Mouse (Mus musculus): ENCODE data around the gene Atf1. TPM values are rescaled to one million over a fixed set of nuclear protein-coding genes. Genes with fewer than 3 reads are reported as not detected.

Atf1 gene
- total RNA-seq, 2 experiments from 2014 or later: 49.6 to 56.3 TPM

DNA sequence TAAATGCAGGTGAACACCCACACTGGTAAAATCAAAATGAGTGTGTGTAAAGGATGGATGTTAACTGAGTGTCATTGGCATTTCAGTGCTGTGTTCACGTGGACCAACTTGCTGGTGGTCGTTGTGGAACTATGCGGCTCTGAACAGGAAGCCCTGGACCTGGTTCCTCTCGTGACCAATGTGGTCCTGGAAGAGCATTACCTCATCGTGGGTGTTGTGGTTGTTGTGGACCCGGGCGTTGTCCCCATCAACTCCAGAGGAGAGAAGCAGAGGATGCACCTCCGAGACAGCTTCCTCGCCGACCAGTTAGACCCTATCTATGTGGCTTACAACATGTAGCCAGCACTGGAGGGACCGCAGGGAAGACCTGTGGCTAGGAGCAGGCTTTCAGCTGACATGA, 12.5 kb upstream of the Atf1 start:
- DNase-seq: no peak

DNA sequence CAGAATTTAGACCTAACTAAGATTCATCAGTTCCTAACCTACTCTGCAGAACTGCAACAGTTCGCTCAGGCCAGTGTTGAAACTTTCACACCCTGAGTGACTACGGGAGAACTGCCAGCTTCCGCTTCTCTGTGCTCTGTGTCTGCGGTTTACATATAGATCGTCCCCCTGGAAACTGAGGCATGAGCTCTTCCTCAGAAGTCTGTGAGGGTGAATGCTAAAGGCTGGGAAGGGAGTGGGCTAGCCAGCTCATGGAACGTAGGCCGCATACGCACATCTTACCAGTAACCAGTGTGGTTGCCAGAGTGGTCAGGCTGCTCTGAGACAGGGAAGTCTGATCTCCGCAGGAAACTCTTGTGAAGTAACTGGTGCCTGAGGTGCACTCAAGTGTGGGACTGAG, 11.4 kb upstream of the Atf1 start:
- DNase-seq: no peak

DNA sequence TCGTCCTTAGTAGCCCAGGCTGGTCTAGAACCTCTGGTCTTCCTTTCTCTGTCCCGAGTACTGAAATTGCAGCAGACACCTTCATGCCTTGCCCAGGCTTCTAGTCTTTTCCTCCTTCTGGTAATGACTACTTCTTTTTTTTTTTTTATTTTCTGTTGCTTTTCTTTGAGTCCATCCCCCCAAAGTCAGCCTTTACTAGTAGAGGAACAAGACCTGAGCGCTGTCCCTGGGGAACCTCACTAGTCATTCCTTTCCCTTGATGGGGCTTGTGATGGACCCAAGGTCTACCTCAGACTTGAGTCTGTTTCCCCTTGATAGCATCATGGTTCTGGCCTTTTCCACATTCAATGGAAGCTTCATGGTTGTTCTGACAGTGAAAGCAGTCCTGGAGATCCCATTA, 9.6 kb upstream of the Atf1 start:
- no peak for DNase-seq

DNA sequence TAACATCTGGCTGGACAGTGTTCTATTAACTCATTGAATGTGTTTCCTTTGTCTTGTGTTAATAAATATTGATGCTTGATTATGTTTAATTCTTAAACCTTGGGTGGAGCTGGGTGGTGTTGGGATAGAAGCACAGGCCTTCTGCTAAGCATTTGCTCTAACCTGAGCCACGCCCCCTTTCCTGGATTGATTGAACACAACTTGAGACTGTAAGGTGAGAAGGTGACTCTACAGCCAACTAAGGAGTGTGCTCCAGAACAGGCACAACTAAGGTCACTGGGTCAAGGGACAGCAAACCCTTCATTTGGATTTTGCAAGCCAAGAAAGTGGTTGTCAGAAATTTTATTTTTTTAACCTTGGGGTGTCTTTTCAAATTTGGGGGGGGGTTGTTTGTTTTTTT, 8.2 kb upstream of the Atf1 start:
- no peak for DNase-seq

DNA sequence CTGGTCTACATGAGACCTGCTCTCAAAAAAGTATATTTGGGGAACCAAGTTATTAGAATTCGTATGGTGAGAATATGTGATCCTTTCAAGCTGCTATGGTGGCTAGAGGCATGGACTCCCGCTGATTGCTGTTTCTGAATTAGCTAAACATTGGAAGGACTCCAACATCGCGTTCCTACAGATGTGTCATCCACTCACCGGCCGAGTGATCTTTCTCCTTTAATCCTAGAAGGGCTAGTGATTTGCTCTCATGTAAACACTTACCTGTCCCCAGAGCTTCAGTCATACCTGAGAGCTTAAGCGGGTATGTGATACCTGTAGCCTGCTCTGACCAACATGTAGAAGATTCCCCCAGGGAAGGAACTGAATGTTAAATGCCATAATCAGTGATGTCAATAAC, 6.7 kb upstream of the Atf1 start:
- DNase-seq: no peak

DNA sequence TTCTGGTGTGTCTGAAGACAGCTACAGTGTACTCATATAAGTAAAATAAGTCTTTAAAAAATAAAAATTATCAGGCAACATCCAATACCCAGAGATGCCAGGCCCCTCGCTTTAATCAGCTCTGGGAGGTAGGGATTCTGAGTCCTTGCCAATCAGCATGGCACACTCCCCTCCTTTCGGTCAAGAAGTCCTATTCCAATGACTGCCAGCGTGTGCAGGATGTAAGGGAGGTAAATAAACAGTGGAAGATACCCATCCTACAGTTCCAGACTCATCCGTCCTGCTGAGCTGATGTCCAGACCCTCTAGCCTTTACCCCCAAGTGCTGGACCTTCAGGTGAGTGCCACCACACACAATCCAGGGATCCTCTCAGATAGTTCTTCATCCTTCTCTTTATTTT, 2.2 kb upstream of the Atf1 start:
- DNase-seq: no peak

DNA sequence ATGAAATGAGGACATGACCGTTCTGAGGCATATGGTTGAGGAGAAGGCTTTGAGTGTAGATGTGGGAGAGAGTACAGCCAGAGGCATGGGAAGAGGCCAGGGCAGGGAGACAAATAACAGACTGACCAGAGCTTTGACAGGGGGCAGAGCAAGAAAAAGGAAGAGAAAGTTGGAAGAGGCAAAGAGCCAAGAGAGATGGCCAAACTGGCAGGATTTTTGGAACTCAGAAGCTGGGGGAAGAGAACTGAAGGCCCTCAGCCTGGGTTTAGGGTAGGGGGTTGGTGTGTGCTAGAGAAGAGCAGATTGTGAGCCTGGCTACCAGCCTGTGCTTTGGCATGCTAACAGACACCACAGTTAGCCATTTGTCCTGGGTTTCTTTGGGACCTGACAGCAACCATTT, 1.7 kb upstream of the Atf1 start:
- no peak for DNase-seq

DNA sequence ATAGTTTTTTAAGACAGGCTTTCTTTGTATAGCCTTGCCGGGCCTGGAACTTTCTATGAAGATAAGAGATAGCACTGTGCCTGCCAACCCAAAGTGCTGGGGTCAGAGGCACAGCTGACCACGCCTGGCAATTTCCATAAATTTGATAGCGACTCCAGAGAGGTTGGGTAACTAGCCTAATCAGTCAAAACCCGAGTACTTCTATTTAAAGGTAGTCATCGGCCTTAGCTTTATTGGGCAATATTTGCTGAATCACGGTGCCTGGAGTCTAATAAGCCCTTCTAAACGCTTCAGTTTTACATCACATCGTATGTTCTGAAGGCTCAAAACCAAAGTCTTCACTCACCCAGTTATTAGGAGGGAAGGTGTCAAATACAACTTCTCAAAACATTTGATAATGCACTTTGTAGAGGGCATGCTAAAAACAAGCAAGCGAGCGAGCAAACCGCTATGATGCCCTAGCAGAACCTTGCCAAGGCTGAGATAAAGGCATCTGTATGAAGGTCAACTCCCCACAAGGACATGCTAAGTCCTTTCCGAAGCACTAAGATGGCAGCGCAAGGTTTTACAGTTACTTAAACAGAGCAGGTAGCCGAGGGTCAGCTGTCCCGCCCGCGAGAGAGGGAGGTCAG, 472 bp upstream of the Atf1 start:
- DNase-seq: peak; percentile 66

DNA sequence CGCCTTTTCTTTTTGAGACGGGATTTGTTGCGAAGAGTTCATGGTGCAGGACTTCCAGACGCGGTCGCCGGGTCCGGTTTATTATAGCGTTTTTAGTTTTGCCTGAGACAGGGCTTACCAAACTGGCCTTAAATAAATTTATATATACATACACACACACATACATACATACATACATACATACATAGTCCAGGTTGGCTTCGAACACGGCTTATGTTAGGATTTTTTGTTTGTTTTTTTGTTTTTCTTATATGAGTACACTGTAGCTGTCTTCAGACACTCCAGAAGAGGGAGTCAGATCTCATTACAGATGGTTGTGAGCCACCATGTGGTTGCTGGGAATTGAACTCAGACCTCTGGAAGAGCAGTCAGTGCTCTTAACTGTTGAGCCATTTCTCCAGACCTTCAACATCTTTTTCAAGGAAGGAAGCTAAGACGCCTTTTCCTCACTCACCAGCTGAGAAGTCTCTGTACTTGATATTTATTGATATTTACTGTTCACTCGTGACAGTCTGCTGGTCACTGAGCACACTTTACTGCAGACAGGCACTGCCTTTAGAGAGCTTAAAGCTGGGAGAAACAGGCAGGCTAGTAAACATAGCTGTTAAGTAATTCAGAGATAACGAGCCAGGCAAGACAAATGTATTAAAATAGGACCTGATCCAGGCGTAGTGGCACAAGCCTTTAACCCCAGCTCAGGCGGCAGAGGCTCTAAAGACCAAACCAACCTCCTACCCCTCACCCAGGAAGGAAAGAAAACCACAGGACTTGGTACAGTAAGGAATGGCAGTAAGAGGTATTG, 1.1 kb downstream of the Atf1 start:
- DNase-seq: no peak

DNA sequence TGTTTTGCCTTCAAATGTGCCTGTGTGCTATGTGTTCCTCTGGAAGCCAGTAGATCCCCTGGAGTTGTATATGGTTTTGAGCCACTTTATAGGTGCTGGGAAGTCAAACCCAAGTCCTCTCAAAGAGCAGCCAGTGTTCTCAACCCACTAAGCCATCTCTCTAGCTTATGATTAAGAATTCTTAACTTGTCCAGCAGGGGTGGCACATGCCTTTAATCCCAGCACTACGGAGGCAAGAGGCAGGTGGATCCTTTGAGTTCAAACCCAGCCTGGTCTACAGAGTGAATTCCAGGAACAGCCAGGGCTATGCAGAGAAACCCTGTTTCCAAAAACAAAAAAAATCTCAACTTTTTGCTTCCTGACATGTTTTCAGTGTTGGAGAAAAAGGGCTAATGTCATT, 3.0 kb downstream of the Atf1 start:
- DNase-seq: no peak

DNA sequence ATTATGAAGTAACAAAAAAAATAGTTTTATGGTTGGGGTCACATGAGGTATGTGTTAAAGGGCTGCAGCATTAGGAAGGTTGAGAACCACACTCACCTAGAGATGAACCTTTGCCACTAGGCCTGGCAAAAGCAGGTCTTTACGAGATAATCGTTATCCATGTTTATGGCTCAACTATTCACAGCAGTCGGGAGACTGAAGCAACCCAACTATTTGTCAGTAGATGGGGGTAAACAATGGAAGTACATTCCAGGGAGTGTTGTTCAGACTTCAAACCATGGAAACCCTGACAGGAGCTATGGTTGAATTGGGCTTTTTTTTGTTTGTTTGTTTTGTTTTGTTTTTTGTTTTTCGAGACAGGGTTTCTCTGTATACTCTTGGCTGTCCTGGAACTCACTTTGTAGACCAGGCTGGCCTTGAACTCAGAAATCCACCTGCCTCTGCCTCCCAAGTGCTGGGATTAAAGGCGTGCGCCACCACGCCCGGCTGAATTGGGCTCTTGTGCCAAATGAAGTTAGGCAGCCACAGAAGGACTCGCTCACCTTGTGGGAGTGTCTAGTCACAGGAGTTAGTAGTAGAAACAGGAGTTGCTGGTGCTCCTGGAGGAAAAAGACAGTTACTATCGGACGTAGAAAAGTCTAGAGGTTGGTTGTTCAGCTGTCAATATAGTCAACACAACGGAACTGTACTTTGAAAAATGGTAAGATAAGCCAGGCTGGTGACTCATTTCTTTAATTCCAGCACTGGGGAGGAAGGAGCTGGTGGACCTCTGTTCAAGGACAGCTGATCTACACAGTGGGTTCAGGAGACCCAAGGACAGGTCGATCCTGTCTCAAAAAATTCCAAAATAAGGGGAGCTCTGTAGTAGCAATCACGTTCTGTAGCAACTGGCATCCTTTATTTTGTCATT, 4.3 kb downstream of the Atf1 start:
- peak; percentile 11 for DNase-seq

DNA sequence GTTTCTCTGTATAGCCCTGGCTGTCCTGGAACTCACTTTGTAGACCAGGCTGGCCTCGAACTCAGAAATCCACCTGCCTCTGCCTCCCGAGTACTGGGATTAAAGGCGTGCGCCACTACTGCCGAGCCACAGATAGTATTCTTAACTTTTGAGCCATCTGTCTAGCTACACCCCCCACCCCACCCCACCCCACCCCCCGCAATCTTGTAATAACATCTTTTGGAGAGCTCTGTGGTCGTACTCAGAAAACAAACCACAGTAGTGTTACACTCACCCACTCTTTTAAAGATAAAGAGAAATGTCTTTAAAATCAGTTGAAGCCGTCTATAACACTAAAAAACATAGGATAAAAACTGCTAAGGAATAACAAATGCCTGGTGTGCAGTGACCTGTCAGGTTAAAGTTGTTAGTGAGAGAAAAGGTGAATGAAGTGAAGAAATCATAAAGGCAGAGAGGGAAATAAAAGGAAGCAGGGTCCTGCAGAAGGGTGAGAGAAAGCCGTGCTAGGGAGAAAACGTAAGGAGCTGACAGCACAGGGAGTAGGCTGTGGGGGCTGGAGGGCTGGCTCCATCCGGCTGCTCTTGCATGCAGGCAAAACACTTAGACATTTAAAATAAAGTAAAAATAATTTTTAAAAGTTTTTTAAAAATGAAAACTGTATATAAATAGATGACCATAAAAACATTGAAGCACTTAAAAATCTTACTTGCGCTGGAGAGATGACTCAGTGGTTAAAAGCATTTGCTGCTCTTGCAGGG, 7.8 kb downstream of the Atf1 start:
- no peak for DNase-seq

DNA sequence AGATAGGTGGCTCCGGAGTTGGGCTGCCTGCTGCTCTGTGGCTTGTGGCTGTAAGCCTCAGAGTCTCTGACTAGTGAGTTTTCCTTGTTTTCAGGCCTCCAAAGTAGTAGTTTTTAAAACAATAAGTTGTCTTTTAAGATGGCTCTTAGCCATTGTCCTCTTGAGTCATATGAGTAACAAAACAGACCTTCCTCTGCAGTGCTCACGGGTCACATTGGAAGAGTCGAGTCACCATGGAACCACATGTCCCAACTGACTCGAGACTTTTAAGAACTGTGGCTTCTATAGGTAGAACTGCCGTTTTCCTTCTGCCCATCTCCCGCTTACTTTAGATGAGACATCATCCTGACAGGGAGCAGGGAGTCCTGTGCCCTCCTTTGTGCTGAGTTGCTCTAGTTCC, 9.3 kb downstream of the Atf1 start:
- DNase-seq: no peak

DNA sequence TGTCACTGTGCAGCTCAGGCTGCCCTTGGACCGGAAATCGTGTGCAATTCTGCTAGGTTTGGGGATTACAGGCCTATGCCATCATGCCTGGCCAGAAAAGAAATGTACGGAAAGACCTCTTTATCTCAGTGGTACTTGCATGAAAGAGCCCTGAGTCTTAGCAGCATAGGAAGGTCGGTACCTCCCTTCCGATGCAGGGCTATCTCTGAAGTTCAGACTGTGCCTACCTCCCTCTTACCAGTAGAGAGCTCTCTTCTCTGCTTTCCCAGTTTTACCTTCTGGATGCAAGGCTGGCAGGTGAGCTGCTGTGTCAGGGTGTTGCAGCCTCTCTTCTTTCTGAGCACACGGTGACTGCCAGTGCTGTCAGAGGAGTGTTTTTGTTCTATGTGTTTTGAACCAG, 14.2 kb downstream of the Atf1 start:
- DNase-seq: no peak

DNA sequence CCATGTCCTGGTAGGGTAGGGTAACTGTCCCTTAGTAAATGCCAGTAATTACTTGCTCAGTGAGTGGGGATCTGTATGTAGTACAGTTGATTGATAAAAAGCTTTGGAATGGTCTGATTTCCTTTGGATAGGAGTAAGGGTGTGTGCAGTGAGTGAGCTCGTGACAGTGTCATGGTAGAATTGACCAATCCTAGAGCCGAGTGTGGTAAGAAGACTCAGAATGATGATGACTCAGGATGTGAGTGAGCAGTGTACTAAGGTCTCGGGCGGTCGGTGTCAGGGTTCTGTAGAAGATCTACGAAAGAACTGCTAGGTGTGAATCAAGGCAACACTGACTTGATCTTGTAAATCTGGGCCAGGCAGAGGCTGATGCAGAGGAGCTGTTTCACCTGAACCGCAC, 18.3 kb downstream of the Atf1 start:
- no peak for DNase-seq

DNA sequence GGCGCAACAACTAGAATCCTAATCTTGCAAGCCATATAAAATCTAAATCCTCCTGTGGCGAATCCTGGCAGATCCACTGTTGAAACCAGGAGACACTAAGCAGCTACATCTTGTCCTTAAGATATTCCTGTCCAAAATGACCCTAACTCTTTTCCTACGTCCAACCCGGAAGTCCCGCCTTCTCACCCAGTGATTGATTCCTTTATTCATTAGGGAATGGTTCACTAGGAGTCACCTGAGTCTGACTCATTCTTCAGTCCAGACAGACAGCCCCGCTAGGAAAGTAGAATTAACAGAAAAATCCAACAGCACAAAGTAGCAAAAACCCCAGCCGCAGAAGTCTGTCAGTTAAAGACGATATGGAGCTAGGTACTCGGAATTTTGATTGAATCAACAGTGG, 19.7 kb downstream of the Atf1 start:
- DNase-seq: no peak

DNA sequence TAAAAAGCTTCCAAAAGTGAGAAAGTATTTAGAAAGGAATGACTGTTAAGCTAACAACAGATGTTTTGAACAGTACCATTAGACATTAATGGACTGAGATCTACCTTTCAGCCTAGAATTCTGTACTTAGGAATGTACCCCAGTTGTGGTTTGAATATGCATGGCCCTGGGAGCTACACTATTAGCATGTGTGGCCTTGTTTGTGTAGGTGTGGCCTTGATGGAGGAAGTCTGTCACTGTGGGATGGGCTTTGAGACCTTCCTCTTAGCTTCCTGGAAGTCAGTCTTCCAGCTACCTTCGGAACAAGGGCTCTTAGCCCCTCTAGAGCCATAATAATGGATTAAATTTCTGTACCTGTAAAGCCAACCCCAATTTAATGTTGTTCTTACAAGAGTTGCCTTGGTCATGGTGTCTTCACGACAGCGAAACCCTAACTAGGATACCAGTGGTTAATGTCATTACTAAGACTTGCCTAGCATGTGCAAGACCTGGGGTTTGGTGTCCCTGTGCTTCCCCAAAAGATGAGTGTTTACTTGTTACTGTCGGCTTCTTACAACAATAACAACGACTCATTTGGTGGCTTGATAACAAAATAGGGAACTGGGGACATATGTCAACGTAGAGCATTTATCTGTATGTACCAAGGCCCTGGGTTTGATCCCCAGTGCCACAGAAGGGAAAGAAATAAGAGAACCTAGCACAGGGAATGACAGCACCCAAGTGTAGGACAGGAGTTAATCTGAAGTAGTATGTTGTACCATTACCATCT, 21.2 kb downstream of the Atf1 start:
- DNase-seq: no peak

DNA sequence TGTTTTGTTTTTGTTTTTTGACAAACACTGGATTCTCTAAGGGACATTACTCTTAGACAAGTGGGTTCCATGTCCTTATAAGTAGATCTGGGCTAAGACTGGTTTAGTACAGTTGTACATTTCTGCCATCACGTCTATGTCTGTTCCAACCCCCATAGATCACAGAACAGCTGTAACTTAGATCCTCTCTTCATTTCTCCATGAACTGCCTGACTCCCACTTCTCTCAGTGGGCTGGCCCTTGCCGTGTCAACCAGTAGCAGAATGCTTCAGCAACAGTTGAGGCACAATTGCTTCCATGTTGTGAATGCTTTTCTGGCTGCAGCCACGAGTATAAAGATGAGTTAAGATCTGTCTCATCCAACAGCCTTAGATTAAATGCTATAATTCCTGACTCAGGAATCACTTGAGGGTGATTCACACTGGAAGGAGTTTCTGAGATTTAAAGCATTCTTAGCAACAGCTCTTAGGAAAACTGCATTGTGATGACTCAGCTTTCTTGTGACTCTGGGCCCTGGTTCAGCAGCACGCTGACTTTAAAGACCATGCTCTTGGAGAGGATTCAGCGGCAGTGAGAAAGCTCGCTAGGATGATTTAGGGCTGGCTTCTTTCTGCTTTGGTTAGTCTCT, 23.6 kb downstream of the Atf1 start:
- DNase-seq: peak; percentile 31

DNA sequence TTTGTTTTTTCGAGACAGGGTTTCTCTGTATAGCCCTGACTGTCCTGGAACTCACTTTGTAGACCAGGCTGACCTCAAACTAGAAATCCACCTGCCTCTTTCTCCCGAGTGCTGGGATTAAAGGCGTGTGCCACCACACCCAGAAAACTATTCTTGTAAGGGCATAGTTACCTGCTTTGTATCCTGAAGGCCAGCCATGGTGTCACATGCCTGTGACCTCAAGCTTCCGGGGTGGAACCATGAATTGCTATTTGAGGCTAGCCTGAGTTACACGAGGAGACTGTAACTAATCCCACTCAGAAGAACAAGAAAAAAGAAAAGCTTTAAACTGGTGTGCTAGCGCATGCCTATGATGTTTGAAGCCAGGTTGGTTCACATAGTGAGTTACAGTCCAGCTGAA, 28.8 kb downstream of the Atf1 start:
- no peak for DNase-seq

DNA sequence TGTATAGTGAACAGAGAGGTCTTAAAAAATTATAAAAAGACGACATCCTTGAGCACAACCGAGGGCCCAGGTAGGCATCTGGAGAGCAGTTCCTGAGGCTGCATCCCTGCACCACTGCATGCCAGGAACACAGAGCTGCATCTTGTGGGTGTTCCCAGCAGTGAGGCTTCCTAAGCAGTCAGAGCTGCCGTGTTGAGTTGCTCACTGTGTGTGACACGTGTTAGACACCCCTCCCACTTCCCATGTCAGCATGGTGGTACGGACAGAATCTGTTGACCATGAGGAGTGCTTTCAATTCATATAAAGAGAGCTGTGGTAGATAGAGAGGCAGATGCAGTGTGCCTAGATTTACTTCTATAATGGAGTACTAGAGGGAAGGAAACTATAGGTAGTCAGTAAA, 29.7 kb downstream of the Atf1 start:
- DNase-seq: no peak

All from adrenal gland, postnatal 10 days (tissue).